Mouse (Mus musculus): ENCODE results near the gene Fhdc1.

Gene Fhdc1

DNA sequence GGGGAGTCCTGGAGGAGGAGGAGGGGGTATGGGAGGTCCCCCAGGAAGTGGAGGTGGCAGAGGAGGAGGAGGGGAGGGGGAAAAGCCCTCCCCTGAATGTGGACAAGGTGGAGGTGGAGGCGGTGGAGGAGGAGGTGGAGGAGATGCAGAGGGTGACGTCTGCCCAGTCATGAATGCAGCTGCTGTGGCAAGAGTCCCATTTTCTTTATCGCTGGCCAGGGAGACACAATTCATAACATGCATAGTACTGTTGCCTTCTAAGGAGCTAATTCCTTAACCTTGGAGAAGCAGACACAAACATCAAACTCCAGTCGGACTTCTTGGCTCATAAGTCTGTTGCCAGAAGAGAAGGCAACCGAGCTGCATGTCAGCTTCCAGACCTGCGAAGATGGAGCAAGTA lies 5.8 kb downstream of the Fhdc1 start:
- DNase-seq, result no peak

DNA sequence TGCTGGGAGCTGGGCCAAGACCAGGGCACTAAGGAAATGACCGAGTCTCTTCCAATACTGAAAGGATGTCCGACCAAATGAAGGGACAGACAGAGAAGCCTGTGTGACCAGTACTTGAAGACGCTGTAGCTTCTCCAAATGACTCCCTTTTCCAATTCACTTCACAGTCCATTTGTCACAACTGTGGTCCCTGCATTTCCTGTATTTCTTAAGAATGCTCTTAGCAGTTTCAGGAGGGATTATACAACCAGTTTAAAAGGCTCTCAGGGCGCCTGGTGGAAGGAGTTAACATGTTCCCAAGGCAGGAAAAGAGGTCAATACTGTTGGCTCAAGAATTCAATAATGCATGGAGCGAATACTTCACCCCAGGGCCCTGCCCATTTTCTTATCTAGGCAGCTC lies 7.3 kb downstream of the Fhdc1 start:
- DNase-seq, result no peak

DNA sequence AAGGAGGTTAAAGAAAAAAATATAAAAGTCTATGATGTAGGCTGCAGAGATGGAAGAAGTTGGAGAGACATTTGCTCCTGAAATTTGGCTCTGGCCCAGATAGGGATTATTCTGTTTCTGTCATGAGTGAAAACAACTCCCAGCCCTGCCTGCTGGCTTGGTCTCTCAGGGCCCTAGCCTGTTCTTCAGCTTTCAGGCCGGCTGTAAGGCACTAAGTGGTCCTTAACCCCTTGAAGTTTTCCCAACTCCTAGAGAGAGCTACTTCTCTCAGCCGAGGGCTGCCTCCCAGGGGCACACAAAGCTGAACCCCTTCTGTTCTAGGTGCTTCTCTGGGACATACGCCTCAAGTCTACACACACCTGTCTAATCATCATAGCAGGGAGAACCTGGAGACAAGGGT lies 7.7 kb downstream of the Fhdc1 start:
- no peak for DNase-seq

DNA sequence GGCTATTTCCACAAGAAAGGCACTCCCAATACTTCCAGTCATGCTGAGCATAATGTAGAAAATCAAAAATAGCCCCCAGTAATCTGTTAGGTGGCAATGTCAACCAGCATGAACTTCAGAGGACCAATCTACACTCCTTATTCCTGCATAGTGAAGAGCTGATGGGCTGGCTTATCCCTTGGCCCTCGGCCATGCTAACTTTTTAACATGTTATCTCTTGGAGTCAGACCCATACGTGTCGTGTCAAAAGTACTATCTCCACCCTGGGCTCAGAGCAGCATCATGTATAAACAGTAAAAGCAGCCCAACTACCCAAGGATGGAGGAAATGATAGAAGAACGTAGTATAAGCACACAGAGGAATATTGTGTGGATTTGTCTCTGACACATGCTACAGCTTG lies 9.1 kb downstream of the Fhdc1 start:
- no peak for DNase-seq

DNA sequence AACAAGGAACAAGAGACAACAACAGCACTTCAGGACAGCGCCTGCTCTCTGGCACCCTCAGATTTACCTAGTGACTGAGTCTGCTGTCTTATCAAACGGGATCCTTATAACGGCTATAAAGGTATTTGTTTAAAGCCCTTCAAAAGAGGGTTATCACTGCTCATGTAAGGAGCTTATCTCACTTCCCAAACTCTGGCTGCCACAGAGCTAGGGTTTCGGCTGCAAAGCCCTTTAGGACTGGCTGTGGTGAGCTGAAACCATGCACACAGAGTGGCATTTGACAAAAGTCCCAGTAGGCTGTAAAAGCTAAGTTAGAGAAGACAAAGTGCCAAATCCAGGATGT lies 12.1 kb downstream of the Fhdc1 start:
- no peak for DNase-seq

DNA sequence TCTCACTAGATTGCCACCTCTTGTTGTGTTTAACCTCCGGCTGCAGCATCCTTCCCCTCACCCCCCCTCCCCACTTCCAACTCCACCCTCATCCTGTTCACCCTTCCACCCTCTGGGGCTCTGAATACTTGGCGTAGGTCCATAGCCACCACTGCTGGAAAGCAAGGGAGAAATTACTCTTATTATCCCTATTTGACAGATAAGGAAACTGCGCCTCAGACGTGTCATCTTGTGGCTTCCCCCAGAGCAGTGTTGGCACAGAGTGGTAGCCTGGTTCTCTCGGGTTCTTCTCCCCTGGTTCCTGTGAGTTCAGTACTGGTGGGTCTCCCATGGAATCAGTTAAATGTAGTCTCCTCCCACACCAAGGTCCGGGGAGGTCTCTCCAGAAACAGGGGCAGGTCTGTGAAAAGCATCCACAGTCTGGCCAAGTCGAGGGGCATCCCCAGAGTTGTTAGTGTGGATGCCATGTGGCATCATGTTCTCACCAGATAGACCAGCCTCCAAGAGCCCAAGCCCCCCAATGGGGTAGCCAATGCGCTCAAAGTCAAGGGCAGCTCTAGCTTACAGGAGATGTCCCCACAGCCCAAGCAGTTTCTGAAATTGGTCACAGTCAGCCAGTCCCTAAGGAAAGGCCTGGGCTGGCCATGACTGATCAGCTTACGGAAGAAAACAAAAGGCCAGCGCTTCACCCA lies 12.7 kb downstream of the Fhdc1 start:
- DNase-seq, result no peak

DNA sequence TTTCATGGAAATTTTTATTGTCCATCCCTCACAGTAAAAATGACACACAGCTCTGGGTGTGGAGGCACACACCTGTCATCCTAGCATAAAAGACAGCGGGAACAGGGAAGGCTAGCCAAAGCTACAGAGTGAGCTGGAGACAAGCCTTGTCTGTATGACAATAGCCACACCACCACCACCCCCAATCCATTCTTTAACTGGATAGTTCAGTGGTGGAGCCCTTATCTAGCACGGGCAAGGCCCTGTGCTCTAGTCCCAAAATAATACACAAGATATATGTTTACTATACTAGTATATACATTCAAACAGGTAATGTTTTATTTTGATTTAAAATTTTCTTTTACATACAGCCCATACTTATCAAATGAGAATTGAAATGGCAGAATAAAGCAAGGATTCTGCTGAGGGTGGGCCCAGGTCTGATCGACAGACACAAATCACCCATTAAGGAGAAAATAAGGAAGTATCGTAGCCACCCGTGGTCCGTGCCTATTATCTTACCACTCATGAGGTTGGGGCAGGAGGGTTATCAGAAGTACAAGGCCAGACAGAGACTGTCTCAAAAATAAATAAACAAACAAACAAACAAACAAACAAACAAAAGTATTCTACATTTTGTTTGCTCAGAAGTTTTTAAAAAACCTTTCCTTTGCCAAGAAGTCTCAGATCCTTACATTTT lies 14.3 kb downstream of the Fhdc1 start:
- no peak for DNase-seq

DNA sequence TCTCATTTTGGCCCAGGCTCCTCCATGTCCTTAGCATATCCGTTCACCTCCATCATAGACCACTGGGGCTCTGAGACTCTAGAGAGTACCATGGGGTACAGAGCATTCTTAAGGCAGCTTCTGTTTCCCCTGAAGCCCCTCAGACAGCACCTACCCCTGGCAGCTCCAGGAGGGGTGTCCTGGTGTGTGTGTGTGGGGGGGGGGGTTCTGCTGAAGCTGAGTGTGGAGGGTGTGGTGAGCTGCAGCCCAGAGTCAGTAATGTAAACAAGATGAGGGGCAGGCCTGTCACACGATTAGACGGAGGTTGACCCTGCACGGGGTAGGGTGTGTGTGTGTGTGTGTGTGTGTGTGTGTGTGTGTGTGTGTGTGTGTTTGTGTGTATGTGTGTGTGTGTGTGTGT lies 18.5 kb downstream of the Fhdc1 start:
- DNase-seq, result no peak

DNA sequence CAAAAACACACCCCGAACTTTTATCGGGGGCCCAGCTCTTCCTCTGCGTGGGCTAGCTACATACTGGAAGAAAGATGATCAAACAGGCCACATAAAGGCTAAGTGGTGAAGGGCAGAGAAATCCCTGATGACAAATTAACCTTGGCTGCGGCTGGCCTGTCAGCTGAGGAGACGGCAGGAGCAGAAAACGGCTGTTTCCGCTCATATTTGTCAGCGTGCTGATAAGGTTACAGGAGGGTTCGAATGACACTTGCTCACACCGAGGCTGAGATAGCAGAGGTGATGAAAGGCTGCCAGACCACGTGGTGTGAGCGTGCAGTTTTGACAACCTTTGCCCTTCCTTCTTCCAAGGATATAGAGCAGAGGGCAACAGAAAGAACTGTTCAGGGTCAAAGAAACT lies 19.3 kb downstream of the Fhdc1 start:
- no peak for DNase-seq

DNA sequence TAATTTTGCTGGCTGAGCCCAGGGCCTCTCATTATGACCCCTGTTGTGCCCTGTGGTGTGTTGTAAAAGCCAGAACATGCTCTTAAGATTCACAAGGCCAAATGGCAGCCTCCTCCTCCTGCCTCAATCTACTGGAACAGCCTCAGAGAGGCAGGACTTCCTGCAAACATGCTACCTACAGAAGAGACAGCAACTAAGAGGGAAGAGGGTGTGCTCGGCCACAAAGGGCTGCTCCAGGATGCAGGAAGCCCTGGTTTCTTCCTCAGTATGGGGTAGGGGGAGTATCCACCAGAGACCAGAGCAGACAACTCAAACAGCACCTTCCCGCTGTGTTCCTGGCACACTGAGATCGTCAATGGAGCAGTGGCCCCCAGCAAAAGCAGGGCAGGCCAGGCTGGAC lies 19.7 kb downstream of the Fhdc1 start:
- DNase-seq, result no peak

DNA sequence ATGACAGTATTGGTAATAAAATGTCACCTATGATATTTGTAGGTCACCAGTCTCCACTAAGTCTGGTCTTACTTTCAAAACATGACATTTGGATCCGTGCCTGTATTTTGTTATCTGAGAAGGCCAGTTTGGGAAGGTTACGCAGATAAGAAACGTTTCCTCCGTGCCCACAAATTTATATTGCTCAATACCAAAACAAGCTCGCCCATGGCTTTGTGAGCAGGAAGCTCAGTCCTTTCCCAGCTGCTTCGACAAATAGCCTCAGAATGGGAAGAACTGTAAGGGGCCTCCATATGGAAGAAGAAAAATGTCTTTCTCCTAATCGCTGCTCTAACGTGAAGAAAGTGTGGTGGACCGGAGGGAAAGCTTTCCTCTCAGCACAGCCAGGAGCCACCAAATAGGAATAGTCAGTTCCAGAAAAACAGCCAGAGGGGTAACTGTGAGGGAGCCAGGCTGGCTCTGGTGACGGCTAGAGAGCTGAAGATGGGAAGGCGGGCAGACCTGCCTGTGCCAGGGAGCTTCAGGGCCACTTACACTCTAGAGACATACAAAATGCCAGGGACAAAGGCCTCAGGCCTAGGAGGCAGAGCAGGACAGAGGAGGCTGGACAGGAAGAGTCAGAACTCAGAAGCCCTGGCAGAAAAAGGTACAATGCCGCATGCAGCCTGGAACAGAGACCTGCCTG lies 24.4 kb downstream of the Fhdc1 start:
- DNase-seq, result no peak

DNA sequence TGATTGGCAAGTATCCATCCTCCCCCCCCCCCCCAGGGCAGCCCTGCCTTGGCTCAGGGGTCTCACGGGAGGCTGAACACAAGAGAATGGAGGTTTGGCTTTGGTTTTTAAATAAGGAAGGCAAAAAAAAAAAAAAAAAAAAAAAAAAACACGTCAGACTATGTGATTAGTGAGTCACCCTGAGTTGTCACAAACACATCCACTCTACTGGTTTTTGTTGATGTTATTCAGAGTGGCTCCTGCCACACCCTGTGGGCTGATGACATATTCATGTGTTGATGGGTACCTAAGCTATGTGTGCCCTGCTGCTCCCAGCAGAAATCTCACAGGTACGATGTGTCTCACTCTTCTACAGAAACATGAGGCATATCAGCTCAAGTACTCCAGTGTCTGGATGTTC lies 29.6 kb downstream of the Fhdc1 start:
- no peak for DNase-seq

DNA sequence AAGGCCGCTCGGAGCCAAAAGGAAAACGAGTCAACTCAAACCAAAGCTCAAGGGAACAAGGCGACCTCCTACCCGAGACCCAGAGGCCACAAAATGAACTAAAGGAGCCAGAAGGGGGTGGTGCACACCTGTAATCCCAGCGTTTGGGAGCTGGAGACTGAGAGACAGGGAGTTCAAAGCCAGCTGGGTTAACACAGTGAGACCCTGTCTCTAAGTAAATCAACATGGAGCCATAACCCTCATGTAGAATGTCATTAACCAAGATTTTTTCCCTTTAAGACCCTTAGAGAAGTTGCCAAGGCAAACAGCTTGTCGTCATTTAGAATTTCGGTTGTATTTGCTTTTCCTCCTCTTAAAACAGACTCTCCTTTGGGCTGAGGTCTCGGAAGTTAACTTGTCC lies 31.2 kb downstream of the Fhdc1 start:
- no peak for DNase-seq

DNA sequence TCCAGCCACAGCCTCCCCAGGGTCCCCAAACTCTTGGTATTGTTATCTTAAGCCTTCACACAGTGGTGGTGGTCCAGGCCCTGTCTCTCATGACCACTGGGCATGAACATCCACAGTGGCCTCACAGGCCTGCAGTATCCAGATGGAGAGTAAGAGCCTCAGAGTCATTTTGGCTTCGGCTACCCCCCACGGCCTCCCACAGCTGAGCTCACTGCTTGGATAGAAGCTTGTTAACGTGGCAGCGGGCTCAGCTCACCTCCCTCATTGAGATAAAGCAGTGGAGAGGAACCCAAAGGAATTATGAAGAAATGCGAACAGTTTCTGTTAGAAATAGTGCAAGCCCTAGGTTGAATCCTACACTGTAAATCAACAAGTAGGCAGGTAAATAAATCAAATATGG lies 32.4 kb downstream of the Fhdc1 start:
- no peak for DNase-seq

DNA sequence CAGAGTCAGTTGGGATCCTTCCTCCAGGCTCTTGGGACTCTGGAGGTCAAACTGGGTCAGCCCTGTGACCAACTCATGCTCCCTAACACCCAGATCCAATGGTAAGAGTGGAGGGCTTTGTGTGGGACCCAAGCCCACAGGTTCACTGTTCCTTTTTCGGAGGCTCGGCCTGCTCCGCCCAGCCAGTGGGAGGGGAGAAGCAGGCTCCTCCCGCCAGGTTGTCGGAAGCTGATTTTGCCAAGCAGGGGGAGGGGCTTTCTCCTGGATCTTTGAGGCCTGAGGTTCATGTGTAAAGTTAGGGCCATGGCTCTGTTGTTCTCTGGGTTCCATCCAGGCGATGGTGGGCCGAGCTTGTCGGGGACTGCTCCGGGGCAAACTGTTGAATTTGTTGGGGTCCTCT lies 34.4 kb downstream of the Fhdc1 start:
- DNase-seq, result no peak

DNA sequence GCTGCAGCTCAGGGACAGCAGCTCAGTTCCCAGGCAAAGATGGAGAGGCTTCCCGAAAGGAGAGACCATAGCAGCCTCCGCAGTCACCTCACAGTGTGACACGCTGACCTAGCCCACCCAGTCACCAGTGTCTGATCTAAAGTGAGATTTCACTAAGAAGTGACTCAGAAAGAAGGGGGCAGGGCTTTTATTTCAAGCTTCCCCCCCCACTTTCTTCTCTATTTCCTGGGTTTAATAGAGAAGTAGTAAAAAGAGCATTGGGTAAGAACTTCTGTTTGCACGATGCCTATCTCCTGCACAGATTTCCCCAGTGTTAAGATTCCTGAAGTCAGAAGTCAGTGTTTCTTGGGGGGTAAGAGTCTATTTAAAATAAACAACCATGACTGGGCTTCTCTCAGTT lies 37.3 kb downstream of the Fhdc1 start:
- no peak for DNase-seq

DNA sequence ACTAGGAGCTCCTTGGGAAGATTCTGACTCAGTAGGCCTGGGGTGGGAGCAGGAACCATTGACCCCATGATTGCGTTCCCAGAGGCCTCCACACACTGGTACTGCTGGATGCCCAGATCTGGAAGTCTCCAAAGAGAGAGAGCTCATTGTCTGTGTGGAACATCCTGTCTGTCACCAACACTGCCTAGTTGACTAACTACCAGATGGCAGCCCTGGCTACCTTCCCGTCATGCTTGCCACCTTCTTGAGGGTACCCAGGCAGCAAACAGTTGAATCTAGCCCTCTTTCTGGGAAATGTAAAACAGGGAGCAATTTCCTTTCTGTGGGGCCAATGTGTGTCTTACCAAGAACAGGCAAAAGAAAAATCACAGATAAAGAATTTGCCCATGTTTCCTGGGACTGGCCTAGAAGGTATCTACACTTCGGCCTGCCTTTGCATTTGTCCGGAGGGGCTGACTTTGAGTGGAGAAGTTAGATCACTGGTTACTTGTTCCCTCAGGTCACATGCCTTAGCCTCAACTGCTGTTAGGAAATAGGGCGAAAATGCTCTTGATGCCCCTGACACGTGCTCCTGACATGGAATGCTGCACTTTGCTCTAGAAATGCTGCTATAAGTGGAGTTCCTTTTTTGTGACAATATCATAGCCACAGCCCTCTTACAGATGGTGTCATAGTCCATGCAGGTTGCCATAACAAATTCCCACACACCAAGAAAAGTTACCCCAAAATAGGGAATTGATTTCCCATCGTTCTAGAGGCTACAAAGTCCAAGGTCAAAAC lies 40.6 kb downstream of the Fhdc1 start:
- peak; percentile 51 for DNase-seq

DNA sequence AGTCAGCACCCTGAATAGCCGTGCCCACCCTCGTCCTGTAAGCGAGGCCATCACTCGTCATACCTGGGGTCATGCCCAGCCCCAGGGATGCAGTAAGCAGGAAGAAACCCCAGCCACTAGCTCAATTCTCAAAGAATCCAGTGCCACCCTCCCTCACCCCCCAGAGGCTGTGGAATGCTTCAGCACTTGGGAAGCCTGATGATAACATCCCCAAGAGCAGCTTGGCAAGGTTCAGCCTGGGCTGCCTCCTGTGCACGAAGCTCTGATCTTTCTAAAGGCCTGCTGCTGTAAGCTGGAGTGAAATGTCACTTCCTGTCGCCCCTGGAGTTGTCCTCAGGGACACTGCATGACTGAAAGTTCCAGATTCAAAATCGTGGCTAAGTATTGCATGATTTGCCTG lies 41.4 kb downstream of the Fhdc1 start:
- DNase-seq, result no peak

DNA sequence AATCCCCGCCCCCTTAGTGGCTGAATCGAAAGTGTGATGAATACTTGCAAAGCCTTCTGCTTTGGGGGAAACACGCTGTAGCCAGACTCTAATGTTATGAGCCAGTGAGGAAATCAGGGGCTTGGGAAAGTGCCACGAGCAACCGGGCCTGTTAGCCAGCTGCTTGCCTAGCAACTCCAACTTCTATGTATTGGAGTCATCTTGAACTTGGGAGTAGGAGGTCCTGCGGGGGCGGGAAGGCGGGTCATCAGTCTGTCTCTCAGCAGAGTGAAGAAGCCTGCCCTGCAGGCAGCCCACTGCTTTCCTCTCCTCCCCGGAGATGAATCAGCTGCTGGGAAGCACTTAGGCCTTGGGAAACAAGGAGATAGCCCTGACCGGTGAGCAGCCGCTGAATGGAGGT lies 42.1 kb downstream of the Fhdc1 start:
- peak; percentile 44 for DNase-seq

DNA sequence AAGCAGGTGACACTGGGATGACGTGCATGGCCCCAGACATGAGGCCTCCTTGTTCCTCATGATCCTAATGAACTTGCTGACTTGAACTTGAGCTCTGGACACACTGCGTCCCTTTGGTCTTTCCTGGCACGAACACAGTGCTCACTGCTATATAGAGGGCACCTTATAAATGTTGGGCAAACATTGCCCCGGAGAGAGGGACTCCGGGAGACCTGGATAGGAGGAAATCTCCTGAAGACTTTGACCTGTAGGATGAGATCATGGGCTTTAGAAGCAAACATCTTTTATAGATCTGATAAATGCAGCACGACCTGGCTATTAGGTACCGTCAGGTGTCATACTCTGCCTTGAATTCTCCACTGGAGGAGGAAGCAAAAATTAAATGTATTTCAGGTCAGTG lies 43.3 kb downstream of the Fhdc1 start:
- no peak for DNase-seq

DNA sequence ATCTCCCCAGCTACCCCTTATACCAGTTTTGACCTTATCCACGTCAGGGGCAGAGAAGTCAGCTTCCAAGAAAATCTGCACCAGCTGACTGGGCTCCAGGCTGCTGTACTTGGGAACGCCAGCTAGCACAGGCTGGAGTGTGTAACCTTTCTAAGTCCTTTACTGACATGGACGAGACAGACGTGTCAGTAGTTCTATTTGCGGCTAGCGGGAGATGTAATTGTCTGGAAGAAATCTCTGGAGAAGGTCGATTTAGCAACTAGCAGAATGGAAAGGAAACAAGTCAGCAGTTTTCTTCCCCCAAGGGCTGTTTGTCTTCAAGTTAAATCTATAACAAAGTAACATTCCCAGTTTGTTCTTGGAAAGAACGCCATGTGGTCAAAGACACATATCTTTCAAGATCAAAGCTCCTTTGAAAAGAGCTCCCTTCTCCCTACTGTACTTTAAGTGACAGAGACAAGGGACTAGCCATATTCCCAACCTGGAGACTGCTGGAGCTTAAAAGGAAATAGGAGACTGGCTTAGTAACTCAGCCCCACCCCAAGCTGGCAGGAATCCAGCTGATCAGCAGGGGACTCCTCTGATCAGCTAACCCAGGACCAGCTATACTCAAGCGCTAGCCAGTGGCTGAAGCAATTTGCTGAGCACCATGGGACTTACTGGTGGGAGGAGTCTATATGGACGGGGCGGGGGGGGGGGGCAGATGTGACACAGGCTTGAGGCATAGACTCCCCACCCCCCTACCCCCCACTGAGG lies 44.8 kb downstream of the Fhdc1 start:
- peak; percentile 31 for DNase-seq

DNA sequence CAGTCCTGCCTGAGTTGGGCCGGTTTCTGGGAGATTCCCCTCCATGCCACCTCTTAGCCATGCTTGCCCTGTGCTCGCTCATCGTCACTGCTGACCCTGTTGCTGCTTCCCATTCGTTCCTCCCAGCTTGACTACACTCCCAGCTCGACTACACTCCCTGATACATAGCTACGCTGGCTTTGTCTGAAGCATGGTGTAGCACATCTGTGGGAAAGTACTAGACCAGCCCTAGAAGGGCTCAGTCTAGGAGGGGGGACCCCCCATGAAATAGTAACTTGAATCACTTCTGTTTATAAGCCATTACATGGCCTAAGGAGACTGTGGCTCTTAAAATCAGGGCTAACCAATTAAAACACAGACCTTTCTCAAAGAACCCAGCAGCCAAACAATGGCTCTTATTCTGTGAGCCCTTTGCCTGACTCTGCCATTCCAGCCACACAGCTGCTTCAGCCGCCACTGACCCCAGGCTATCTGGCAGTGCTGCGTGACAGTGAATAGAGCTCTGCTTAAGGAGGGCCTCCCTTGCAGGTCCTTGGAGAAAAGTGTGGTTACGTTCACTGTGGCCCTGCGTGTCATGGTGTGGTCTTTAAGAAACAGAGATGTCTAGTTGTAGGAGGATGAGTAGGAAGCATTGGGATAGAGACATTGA lies 47.3 kb downstream of the Fhdc1 start:
- no peak for DNase-seq

DNA sequence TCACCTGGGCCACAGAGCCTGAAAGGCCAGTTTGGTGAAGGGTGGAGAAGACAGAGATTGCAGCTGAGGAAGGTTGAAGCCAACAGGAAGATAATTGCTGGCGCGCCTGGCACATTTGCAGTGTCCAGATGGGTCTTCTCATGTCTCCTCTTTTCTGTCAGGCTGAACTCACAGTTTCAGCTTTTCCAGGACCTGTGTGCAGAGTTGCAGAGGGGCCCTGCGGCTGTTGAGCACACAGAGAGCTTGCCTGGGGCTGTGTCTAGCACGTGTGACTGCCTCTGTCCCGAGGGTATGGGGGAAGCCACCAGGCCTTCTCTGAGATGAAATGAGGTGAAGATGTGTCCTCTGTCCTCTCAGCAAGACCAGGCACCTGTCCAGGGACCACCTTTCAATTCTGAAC lies 49.0 kb downstream of the Fhdc1 start:
- DNase-seq, result no peak

Measured in right cerebral cortex, postnatal 14 days (tissue).